Mouse (Mus musculus): ENCODE measurements at regions not wholly inside any gene's neighbourhood (a gene's known extent, or its start where the extent isn't known, plus 50 kb on each side); places are given as distances from the start of the nearest gene placed in this dataset.
A peak's percentile ranks its signal among the peaks of the same experiment; 100 is the strongest.

DNA sequence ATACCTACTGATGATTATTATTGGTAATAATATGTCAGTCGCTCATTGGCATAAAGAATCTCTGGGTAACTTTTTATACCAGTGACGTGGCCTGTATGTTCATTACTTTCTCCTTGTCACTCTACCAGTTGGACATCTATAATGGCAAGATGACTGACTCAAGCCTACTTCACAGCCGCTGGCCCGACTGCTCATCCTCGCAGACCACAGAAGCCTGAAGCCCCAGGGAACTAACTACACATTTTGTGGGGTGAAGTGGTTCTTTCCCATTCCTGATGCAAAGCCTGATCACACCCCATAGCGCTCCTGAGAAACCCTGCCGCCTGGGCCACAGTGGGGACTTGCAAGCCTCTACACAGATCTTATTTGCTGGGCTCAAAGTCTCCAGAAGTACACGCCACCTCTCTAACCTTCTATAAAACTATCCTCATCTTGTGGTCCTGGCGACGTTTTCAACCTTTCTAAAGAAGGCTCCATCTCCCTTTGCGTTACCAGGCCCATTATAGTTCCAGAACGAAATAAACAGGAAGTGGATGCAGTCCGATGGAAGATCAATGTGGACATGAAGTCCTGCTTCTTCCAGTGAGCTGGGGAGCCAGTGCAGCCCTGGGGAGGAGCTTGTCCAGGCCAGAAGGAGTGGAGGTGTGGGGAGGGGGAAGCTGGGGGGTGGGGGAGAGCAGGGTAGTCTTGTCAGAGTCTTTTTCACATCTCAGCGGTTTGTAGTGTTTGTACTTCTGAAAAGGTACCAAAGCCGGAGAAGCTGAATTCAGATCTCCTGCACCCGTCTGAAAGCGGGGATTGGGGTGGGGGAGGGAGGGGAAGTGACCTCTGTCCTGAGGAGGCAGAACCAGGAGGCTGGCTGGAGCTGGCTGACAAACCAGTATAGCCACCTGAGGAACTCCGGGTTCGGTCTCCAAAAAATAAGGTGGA lies 84.9 kb downstream of the Irs2 start:
- Histone ChIP-seq H3K9ac (ENCODE audit: low read depth, low read length) (no peak overlapping the region), H3K27me3 (ENCODE audit: control insufficient read depth, insufficient read depth, low read depth, low read length) (peaks cover 25% of the 10 kb centered on the region), H3K4me2 (ENCODE audit: low read depth, low read length) (no peak overlapping the region), H3K9me3 (replicated peaks; ENCODE audit: control insufficient read depth, low read length) (no peaks in the 10 kb centered on the region), H3K36me3 (ENCODE audit: control insufficient read depth, insufficient read depth) (no peaks in the 10 kb centered on the region), H3K4me1 (ENCODE audit: control insufficient read depth, low read depth, low read length) (peaks cover 22% of the 10 kb centered on the region), H3K4me3 (ENCODE audit: low read depth, low read length) (no peak overlapping the region), H3K27ac (ENCODE audit: low read length) (no peak overlapping the region)
- WGBS (ENCODE audit: insufficient replicate concordance) = 38% methylated on average over 19 of the region's 19 CpGs
- no peak for ATAC-seq (ENCODE audit: low read depth)

DNA sequence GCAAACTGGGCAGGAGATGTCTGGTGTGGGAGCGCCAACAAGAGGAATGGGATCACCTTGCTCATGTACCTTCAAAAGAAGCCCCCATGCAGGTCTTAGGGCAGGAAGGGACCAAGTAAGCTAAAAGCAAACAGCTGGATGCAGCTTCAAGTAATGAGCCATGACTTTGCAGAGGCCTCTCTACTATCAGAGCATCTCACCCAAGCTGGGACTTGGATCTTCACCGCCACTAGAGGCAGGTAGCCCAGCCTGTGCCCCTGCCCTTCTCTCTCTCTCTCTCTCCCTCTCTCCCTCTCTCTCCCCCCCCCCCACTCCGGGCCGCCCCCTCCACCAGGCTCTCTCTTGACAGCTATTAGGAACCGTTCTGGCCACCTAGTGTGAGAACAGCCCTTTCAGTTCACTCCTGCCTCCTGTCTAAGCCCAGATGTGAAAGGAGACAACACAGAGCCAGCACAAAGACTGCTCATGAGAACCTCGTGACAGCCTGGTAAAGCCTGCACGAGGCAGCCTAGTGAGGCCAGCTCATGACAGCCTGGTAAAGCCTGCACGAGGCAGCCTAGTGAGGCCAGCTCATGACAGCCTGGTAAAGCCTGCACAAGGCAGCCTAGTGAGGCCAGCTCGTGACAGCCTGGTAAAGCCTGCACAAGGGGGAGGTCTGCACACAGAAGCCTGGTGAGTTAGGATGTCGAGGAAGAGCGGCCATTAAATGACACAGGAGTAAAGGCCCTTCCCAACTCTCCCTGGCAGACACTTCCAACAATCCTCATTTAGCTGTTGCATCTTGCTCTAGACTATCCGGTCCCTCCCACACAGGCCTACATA lies 85.8 kb downstream of the Irs2 start:
- H3K4me2 ChIP-seq (ENCODE audit: low read depth, low read length) = no peak overlapping the region
- H3K4me3 ChIP-seq (ENCODE audit: low read depth, low read length) = no peak overlapping the region
- H3K27me3 ChIP-seq (ENCODE audit: control insufficient read depth, insufficient read depth, low read depth, low read length) = peaks cover 20% of the 10 kb centered on the region
- H3K27ac ChIP-seq (ENCODE audit: low read length) = no peak overlapping the region
- no peak for ATAC-seq (ENCODE audit: low read depth)
- 48% methylated on average over 12 of the region's 12 CpGs for WGBS (ENCODE audit: insufficient replicate concordance)
- H3K36me3 ChIP-seq (ENCODE audit: control insufficient read depth, insufficient read depth) = no peaks in the 10 kb centered on the region
- no peaks in the 10 kb centered on the region for H3K9me3 ChIP-seq (replicated peaks; ENCODE audit: control insufficient read depth, low read length)
- H3K9ac ChIP-seq (ENCODE audit: low read depth, low read length) = no peak overlapping the region
- H3K4me1 ChIP-seq (ENCODE audit: control insufficient read depth, low read depth, low read length) = peaks cover 22% of the 10 kb centered on the region

DNA sequence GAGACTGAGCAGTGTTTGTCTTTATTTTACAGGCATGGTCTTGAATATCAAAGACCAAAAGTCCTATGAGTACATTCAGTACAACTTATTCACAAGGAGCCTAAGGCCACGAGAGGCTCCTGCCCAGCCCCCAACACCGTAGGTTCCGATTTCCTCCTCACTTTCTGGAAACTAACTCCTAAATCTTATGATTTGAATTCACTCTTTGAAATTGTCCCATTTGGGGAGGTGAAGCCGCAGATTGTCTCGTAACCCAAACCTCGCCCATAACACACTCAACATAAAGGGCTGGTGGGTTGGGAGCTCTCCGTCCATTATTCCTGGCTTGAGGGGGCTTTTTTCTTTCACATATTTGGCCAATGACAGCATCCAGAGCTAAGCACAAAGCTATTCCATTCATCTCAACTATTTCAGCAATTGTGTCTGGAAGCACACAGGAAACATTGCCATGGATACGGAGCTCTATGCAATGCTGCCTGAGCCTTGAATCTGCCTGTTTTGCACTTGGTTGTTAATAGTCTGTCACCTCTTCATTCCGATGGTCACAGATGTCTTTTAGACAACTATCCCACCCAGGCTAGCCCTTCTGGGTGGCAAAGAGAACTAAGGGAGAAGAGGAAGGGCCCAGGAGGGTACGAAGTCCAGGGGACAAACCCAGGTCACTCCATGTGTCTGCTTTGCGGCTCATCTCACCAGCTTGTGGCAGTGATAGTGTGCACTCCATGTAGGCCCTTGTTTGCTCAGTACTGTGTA lies 86.6 kb downstream of the Irs2 start:
- Histone ChIP-seq H3K27me3 (ENCODE audit: control insufficient read depth, insufficient read depth, low read depth, low read length) (peaks cover 17% of the 10 kb centered on the region), H3K9ac (ENCODE audit: low read depth, low read length) (no peak overlapping the region), H3K27ac (ENCODE audit: low read length) (no peak overlapping the region), H3K36me3 (ENCODE audit: control insufficient read depth, insufficient read depth) (no peaks in the 10 kb centered on the region), H3K4me1 (ENCODE audit: control insufficient read depth, low read depth, low read length) (peaks cover 22% of the 10 kb centered on the region), H3K4me2 (ENCODE audit: low read depth, low read length) (no peak overlapping the region), H3K4me3 (ENCODE audit: low read depth, low read length) (no peak overlapping the region), H3K9me3 (replicated peaks; ENCODE audit: control insufficient read depth, low read length) (no peaks in the 10 kb centered on the region)
- ATAC-seq (ENCODE audit: low read depth) = 0 out of 2 replicates have a peak, but pooled peaks have one; percentile 12
- 70% methylated on average over 11 of the region's 11 CpGs for WGBS (ENCODE audit: insufficient replicate concordance)

DNA sequence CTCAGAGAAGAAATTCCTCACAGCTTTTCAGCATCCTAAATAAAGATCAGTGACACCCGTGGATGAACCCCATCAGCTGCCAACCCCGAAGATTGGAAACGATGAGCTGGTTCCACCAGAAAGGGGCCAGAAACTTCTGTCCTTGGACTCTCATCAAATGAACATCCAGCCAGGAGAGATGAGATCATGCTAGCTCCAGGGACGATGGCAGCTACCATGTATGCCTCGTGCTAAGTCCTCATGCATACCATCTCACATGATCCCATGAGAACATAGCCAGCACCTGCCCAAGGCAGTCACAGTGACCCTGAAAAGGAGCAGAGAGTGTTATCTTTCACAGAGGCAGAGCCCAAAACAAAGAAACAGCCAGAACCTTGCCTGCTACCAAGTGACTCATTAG lies 88.6 kb downstream of the Irs2 start:
- peaks cover 8% of the 10 kb centered on the region; the same call in 1 of the 2 replicates for H3K4me1 ChIP-seq (ENCODE audit: control insufficient read depth, low read depth, low read length)
- H3K4me2 ChIP-seq (ENCODE audit: low read depth, low read length) = no peak overlapping the region
- H3K27ac ChIP-seq (ENCODE audit: low read length) = no peak overlapping the region
- H3K36me3 ChIP-seq (ENCODE audit: control insufficient read depth, insufficient read depth) = no peaks in the 10 kb centered on the region
- H3K9me3 ChIP-seq (replicated peaks; ENCODE audit: control insufficient read depth, low read length) = no peaks in the 10 kb centered on the region
- H3K9ac ChIP-seq (ENCODE audit: low read depth, low read length) = no peak overlapping the region
- no peak for ATAC-seq (ENCODE audit: low read depth)
- 73% methylated on average over 5 of the region's 5 CpGs for WGBS (ENCODE audit: insufficient replicate concordance)
- H3K4me3 ChIP-seq (ENCODE audit: low read depth, low read length) = no peak overlapping the region
- peaks cover under 1% of the 10 kb centered on the region; the same call in 1 of the 2 replicates for H3K27me3 ChIP-seq (ENCODE audit: control insufficient read depth, insufficient read depth, low read depth, low read length)

DNA sequence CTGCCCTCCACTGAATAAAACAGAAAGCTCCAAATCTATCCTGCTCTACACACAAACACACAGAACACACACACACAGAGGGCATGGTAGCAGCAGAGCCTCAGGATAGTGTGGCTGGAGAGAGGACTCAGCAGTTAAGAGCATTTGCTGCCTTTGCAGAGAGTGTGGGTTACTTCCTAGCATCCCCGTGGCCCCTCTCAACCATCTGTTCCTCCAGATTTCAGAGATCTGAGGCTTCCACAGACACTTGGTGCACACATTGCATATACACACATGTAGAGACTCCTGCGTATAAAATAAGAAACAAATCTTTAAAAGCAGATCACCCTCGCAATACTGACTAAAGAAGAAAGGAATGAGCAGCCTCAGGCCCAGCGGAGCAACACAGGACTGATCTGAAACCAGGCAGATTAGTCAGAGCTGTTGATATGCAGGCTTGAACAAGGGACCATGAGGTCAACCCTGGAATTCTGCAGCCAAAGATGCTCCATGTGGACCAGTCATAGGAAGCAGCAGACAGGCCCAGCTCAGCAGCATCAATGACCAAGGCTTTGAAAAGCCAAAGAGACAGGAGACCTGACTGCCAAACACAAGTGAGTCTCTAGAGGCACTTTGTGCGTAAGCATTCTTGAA lies 89.7 kb downstream of the Irs2 start:
- Histone ChIP-seq H3K9me3 (replicated peaks; ENCODE audit: control insufficient read depth, low read length) (no peaks in the 10 kb centered on the region), H3K36me3 (ENCODE audit: control insufficient read depth, insufficient read depth) (no peaks in the 10 kb centered on the region), H3K4me3 (ENCODE audit: low read depth, low read length) (no peak overlapping the region), H3K27me3 (ENCODE audit: control insufficient read depth, insufficient read depth, low read depth, low read length) (no peaks in the 10 kb centered on the region), H3K27ac (ENCODE audit: low read length) (no peak overlapping the region), H3K4me2 (ENCODE audit: low read depth, low read length) (no peak overlapping the region), H3K9ac (ENCODE audit: low read depth, low read length) (no peak overlapping the region), H3K4me1 (ENCODE audit: control insufficient read depth, low read depth, low read length) (peaks cover 3% of the 10 kb centered on the region; the same call in 1 of the 2 replicates)
- 60% methylated on average over 5 of the region's 5 CpGs for WGBS (ENCODE audit: insufficient replicate concordance)
- ATAC-seq (ENCODE audit: low read depth) = no peak

DNA sequence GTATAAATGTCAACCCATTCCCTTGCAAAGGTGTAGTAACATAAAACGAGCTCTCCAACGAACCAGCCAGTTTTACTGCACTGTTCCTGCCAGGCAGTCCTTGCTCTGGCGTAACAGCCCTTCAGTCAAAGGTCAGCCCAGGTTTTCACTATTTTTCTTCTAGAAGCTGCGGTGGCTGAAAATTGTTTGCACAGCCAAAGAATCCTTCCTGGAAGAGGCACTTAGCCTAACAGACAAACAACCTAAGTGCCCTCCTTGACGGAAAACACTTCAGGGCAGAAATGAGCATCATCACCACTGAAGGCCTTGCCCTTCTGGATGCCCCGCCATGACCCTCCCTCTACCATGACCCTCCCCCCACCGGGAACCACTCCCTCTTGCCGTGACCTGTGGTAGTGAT lies 93.6 kb downstream of the Irs2 start:
- Histone ChIP-seq H3K36me3 (ENCODE audit: control insufficient read depth, insufficient read depth) (no peaks in the 10 kb centered on the region), H3K4me3 (ENCODE audit: low read depth, low read length) (no peak overlapping the region), H3K9ac (ENCODE audit: low read depth, low read length) (no peak overlapping the region), H3K9me3 (replicated peaks; ENCODE audit: control insufficient read depth, low read length) (no peaks in the 10 kb centered on the region), H3K4me2 (ENCODE audit: low read depth, low read length) (no peak overlapping the region), H3K27ac (ENCODE audit: low read length) (no peak overlapping the region), H3K27me3 (ENCODE audit: control insufficient read depth, insufficient read depth, low read depth, low read length) (no peaks in the 10 kb centered on the region), H3K4me1 (ENCODE audit: control insufficient read depth, low read depth, low read length) (peaks cover 5% of the 10 kb centered on the region)
- ATAC-seq (ENCODE audit: low read depth) = no peak
- WGBS (ENCODE audit: insufficient replicate concordance) = 52% methylated on average over 8 of the region's 8 CpGs

DNA sequence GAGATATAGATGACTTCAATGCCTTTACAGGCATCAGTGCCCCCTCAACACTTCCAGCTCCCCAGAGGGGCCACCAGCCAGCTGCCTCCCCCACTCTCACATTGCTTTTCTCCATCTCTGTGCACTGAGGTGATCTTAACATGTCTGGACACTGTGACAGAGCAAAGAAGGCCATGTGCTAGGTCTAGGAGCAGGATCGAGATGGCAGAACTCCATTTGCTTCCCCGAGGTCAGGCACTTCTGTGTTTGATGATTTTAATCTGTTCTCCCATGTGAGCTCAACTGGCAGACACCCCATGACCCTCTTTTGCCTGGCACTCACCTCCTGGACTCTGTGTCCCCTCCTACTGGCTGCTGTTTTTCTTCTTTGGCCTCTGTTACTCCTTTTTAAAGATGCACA lies 95.8 kb downstream of the Irs2 start:
- Histone ChIP-seq H3K27ac (ENCODE audit: low read length) (no peak overlapping the region), H3K9me3 (replicated peaks; ENCODE audit: control insufficient read depth, low read length) (no peaks in the 10 kb centered on the region), H3K4me3 (ENCODE audit: low read depth, low read length) (no peak overlapping the region), H3K27me3 (ENCODE audit: control insufficient read depth, insufficient read depth, low read depth, low read length) (no peaks in the 10 kb centered on the region), H3K4me2 (ENCODE audit: low read depth, low read length) (no peak overlapping the region), H3K4me1 (ENCODE audit: control insufficient read depth, low read depth, low read length) (peaks cover 5% of the 10 kb centered on the region), H3K9ac (ENCODE audit: low read depth, low read length) (no peak overlapping the region), H3K36me3 (ENCODE audit: control insufficient read depth, insufficient read depth) (no peaks in the 10 kb centered on the region)
- 36% methylated on average over 2 of the region's 2 CpGs for WGBS (ENCODE audit: insufficient replicate concordance)
- ATAC-seq (ENCODE audit: low read depth) = no peak

DNA sequence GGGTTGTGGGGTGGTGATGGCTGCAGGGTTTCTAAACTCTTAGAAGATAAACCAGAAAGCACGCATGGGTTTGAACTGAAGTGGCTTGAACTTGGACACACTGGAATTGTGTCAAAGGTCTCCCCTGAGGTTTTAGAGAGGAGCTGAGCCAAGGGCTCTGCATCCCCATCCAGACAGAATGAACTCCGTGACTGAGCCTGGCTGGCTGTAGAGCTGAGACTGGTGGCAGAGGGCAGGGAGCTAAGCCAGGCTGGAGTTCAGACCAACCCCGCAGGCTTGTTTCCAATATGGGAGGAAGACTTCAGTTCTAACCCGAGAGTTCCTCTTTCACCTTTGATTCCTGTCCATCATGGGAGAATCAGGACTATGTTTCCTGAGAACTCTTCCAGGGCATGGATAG lies 96.9 kb downstream of the Irs2 start:
- ATAC-seq (ENCODE audit: low read depth) = no peak
- no peaks in the 10 kb centered on the region for H3K36me3 ChIP-seq (ENCODE audit: control insufficient read depth, insufficient read depth)
- H3K9me3 ChIP-seq (replicated peaks; ENCODE audit: control insufficient read depth, low read length) = no peaks in the 10 kb centered on the region
- 45% methylated on average over 4 of the region's 4 CpGs for WGBS (ENCODE audit: insufficient replicate concordance)
- H3K9ac ChIP-seq (ENCODE audit: low read depth, low read length) = no peak overlapping the region
- no peak overlapping the region for H3K4me2 ChIP-seq (ENCODE audit: low read depth, low read length)
- H3K27ac ChIP-seq (ENCODE audit: low read length) = no peak overlapping the region
- peaks cover 5% of the 10 kb centered on the region for H3K4me1 ChIP-seq (ENCODE audit: control insufficient read depth, low read depth, low read length)
- H3K4me3 ChIP-seq (ENCODE audit: low read depth, low read length) = no peak overlapping the region
- H3K27me3 ChIP-seq (ENCODE audit: control insufficient read depth, insufficient read depth, low read depth, low read length) = no peaks in the 10 kb centered on the region

All from liver, embryonic 16.5 days (tissue).